Comparison of ENCODE assay signal across 9 mouse cellular contexts in genomic region chr6:148913938-148914337, GRCm38 (mm10). TPM values are rescaled to one million over a fixed set of nuclear protein-coding genes. Genes with fewer than 3 reads are reported as not detected.
DNase-seq lines count a peak whose midpoint lies in the region; ATAC-seq and TF ChIP-seq lines count a peak whose summit lies in the region.
"Had no signal": no experiment of that assay in that cellular context is flagged by ENCODE, and none has a peak within 500 bp of the region (broad histone marks: within the 10 kb centered on the region; RNA-seq: fewer than 3 reads in every experiment).

No protein-coding gene starts in this region.

- peak; percentile 49 for ATAC-seq in heart, postnatal 0 days (ENCODE audit: insufficient read depth, low read depth)
- no peak for ATAC-seq in heart, embryonic 12.5 days (ENCODE audit: insufficient number of reproducible peaks, low FRiP score)
- ATAC-seq in hematopoietic stem cell, adult 5-6 weeks (replicated peaks in 1 of 2; ENCODE audit: insufficient read depth in 1 of 2, low FRiP score in 2 of 2, low TSS enrichment in 1 of 2, low read depth in 1 of 2, poor library complexity in 2 of 2, severe bottlenecking in 2 of 2) = peak; percentile 88 to 92
- peak; percentile 52 for ATAC-seq in lung, postnatal 0 days

- WGBS in heart, postnatal 0 days = 11% methylated on average over 2 of the region's 2 CpGs
- 7% methylated on average over 2 of the region's 2 CpGs for WGBS in heart, embryonic 12.5 days
- 7% methylated on average over 2 of the region's 2 CpGs for WGBS in lung, postnatal 0 days

- no peak overlapping the region for H3K9ac ChIP-seq in heart, postnatal 0 days (replicated peaks; ENCODE audit: low read depth, low read length)
- no peak overlapping the region for H3K9ac ChIP-seq in heart, embryonic 12.5 days
- no peak overlapping the region for H3K9ac ChIP-seq in lung, postnatal 0 days (replicated peaks; ENCODE audit: low read depth)

- H3K4me1 ChIP-seq in heart, postnatal 0 days (ENCODE audit: control insufficient read depth, insufficient read depth) = no peaks in the 10 kb centered on the region
- no peaks in the 10 kb centered on the region for H3K4me1 ChIP-seq in heart, embryonic 12.5 days (replicated peaks)
- no peaks in the 10 kb centered on the region for H3K4me1 ChIP-seq in lung, postnatal 0 days (ENCODE audit: insufficient read depth, low read depth, low read length)

- no peaks in the 10 kb centered on the region for H3K9me3 ChIP-seq in heart, postnatal 0 days (replicated peaks; ENCODE audit: control insufficient read depth, low read length)
- no peaks in the 10 kb centered on the region for H3K9me3 ChIP-seq in heart, embryonic 12.5 days (replicated peaks)
- no peaks in the 10 kb centered on the region for H3K9me3 ChIP-seq in lung, postnatal 0 days (ENCODE audit: low read length)

- no peaks in the 10 kb centered on the region for H3K27me3 ChIP-seq in heart, postnatal 0 days (ENCODE audit: control insufficient read depth, insufficient read depth, low read length)
- no peaks in the 10 kb centered on the region for H3K27me3 ChIP-seq in heart, embryonic 12.5 days (replicated peaks)
- H3K27me3 ChIP-seq in lung, postnatal 0 days (replicated peaks; ENCODE audit: insufficient read depth, low read length) = no peaks in the 10 kb centered on the region

- H3K4me2 ChIP-seq in heart, postnatal 0 days (ENCODE audit: low read depth, low read length) = no peak overlapping the region
- no peak overlapping the region for H3K4me2 ChIP-seq in heart, embryonic 12.5 days
- H3K4me2 ChIP-seq in lung, postnatal 0 days (replicated peaks; ENCODE audit: low read depth, low read length) = no peak overlapping the region

- H3K27ac ChIP-seq in heart, postnatal 0 days (ENCODE audit: low read depth) = no peak overlapping the region
- no peak overlapping the region for H3K27ac ChIP-seq in heart, embryonic 12.5 days (ENCODE audit: poor library complexity, severe bottlenecking)
- no peak overlapping the region for H3K27ac ChIP-seq in layer of hippocampus, adult 2 months
- H3K27ac ChIP-seq in lung, postnatal 0 days (ENCODE audit: low read length) = no peak overlapping the region
- H3K27ac ChIP-seq: macrophage had no signal

- TF ChIP-seq EP300 in heart, postnatal 0 days (IDR thresholded peaks at IDR 0.05; ENCODE audit: low read depth) = no peak
- TF ChIP-seq EP300 in lung, postnatal 0 days (IDR thresholded peaks at IDR 0.05) = no peak

- H3K4me3 ChIP-seq in heart, postnatal 0 days (ENCODE audit: low read depth, low read length) = no peak overlapping the region
- H3K4me3 ChIP-seq in heart, embryonic 12.5 days = no peak overlapping the region
- H3K4me3 ChIP-seq in layer of hippocampus, adult 2 months = no peak overlapping the region
- H3K4me3 ChIP-seq in lung, postnatal 0 days (ENCODE audit: low read depth, low read length) = no peak overlapping the region

- 0 out of 2 replicates have a peak, but pooled peaks cover under 1% of the 10 kb centered on the region for H3K36me3 ChIP-seq in heart, postnatal 0 days (replicated peaks; ENCODE audit: control insufficient read depth, insufficient read depth, low read length)
- H3K36me3 ChIP-seq in heart, embryonic 12.5 days = peaks cover 4% of the 10 kb centered on the region
- no peaks in the 10 kb centered on the region for H3K36me3 ChIP-seq in lung, postnatal 0 days (ENCODE audit: insufficient read depth, low read length)

- TF ChIP-seq CTCF in heart, postnatal 0 days (IDR thresholded peaks at IDR 0.05; ENCODE audit: low read depth) = peak; percentile 77
- peak; percentile 87 for TF ChIP-seq CTCF in layer of hippocampus, adult 2 months (conservative IDR thresholded peaks at IDR 0.05)
- peak; percentile 84 for TF ChIP-seq CTCF in lung, postnatal 0 days (IDR thresholded peaks at IDR 0.05)

- DNase-seq in heart, postnatal 0 days (ENCODE audit: low spot score) = peak; percentile 79
- DNase-seq in adrenal gland, adult 2 months = peak; percentile 59
- DNase-seq in embryo, embryonic 10.5 days (ENCODE audit: low spot score) = peak; percentile 88
- peak; percentile 26 to 58 for DNase-seq in layer of hippocampus, adult 2 months (ENCODE audit: low spot score in 2 of 2)
- peak; percentile 87 for DNase-seq in lung, postnatal 0 days (ENCODE audit: low spot score)
- DNase-seq in retina, postnatal 7 days (ENCODE audit: low read depth, low spot score) = peak; percentile 49

RNA-seq across cellular contexts. Expression of gene Caprin2, which starts 17.9 kb away (rescaled TPM):
- 5.8 and 7.6 TPM in 2 replicates for total RNA-seq in heart, postnatal 0 days (2014; rRNA removed; ENCODE audit: low replicate concordance)
- polyA plus RNA-seq in heart, postnatal 0 days (2015; fragmentation: Nextera tagmentation; extraction: Ambion mirVana) = 5.7 and 6.2 TPM in 2 replicates
- 18.0 and 18.3 TPM in 2 replicates for polyA plus RNA-seq in heart, embryonic 12.5 days (2016; fragmentation: Nextera tagmentation; extraction: Ambion mirVana)
- total RNA-seq in adrenal gland, adult 2 months (2021) = 10 to 100 TPM; 10.2 to 16.5 TPM
- 4.2 and 6.9 TPM in 2 replicates for polyA plus RNA-seq in adrenal gland, adult 2 months (2012; rRNA removed)
- total RNA-seq in hematopoietic stem cell, adult 5-6 weeks (2017) = 24.8 and 42.6 TPM in 2 replicates
- 10 to 100 TPM in 1 of 2 experiments, 1 to 10 TPM in 1; 8.3 to 10.7 TPM for total RNA-seq in layer of hippocampus, adult 2 months (2021)
- 3.8 and 5.1 TPM in 2 replicates for polyA plus RNA-seq in lung, postnatal 0 days (2015; fragmentation: Nextera tagmentation; extraction: Ambion mirVana)

RNA-seq across cellular contexts. Expression of gene Sinhcaf, which starts 32.3 kb away (rescaled TPM):
- total RNA-seq in heart, postnatal 0 days (2014; rRNA removed; ENCODE audit: low replicate concordance) = 9.4 and 24.7 TPM in 2 replicates
- polyA plus RNA-seq in heart, postnatal 0 days (2015; fragmentation: Nextera tagmentation; extraction: Ambion mirVana) = 19.4 and 20.5 TPM in 2 replicates
- polyA plus RNA-seq in heart, embryonic 12.5 days (2016; fragmentation: Nextera tagmentation; extraction: Ambion mirVana) = 90.9 and 95.6 TPM in 2 replicates
- total RNA-seq in adrenal gland, adult 2 months (2021) = 10 to 100 TPM; 19.8 to 21.4 TPM
- 1.2 and 1.5 TPM in 2 replicates for polyA plus RNA-seq in adrenal gland, adult 2 months (2012; rRNA removed)
- 137 and 180 TPM in 2 replicates for total RNA-seq in hematopoietic stem cell, adult 5-6 weeks (2017)
- 1 to 10 TPM; 2.8 to 3.3 TPM for total RNA-seq in layer of hippocampus, adult 2 months (2021)
- 46.3 and 47.8 TPM in 2 replicates for polyA plus RNA-seq in lung, postnatal 0 days (2015; fragmentation: Nextera tagmentation; extraction: Ambion mirVana)
